Mouse (Mus musculus): Measurements from ENCODE around the gene Vmn1r79.
"Not testable (repeated sequence)": the region's sequence is repeated elsewhere in the genome, so short reads cannot be mapped to it uniquely, and the experiment has no call there.

Gene Vmn1r79

GRCm38 (mm10) chr7:12170979-12171378 lies at the start of gene Vmn1r79:
Gene Vmn1r79, plus strand, starts transcription at chr7:12171279.
- not testable (repeated sequence) for DNase-seq (ENCODE audit: low spot score in 2 of 2)

- no peak for DNase-seq (ENCODE audit: low spot score in 2 of 2)
Measured at GRCm38 (mm10) chr7:12149957-12150356, 21.1 kb upstream of the Vmn1r79 start, which contains the start of gene Vmn1r78. Gene Vmn1r78, plus strand, starts transcription at chr7:12150257.

DNA sequence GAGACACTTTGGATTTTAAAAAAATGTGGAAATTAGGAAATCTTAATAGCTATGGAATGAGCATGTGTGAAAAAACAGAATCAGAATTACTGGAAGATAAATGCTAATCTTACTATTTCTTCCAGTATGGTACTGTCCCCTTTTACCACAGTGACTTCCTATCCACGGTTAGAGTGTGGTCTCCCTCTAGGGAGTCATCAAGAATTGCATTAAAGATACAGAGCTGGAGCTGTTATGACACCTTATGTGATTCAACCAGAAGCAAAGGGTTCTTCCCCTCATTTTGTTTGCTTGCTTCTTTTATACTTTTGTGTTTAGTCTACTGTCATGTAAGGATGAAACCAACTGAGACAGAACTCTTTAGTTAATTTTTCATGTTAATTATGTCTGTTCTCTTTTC lies 14.6 kb upstream of the Vmn1r79 start:
- DNase-seq (ENCODE audit: low spot score in 2 of 2): not testable (repeated sequence)

DNA sequence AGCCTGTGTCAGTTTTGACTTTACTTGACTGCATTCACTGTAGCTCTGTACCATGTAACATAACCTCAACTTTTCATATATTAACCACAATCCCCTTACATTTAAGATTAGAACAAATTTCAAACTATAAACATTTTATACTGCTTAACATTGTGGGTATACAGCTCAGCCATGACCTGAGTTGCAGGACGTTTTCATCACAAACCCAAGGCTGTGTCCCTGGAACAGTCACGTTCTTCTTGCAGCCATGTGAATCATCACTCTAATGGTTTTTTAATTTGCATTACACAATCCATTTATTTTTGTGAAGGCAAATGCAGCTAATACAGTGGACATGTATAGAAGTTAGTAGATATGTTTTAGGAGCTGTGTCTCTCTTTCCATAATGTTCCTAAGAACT lies 1.8 kb downstream of the Vmn1r79 start:
- DNase-seq (ENCODE audit: low spot score in 2 of 2): not testable (repeated sequence)

DNA sequence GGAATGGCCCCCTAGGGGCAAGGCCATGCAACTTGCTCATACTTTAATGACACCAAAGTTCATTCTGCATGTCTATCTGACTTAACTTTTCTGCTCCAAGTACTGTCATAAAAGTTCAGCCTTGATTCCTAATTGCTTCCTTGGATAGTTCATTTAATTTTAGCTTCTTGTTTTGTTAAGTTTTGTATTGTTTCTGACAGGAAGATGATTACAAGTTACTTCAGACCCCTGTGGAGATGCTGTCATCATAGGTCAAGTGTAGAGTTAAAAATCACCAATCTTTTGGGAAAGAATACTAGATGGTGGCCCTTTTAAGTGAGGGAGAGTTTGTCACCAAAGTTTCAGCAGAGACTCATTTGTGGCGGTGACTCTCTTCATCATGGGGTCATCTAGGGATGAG lies 17.9 kb downstream of the Vmn1r79 start, which contains the start of gene Vmn1r80:
Gene Vmn1r80 (plus strand): TSS at position 301 of the 400 bp plus-strand sequence.
- DNase-seq (ENCODE audit: low spot score in 2 of 2): no peak

DNA sequence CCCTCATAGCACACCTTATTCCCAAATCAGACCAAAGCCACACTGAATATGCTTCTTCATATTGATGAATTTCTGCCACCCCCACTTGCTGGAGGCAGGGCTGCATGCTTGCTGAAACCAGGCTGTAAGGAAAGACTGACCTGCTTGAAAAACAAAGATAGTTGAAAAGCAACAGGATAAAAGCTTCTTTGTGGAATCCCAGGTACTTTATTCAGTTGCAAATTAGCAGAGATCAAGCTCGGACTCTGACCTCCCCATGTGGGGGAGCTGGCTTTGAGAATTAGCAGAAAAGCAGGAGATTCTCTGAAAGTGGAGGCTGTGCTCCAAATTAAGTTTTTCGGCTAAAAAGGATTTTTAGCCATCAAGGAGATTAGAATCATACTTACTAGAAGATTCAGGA lies 33.1 kb downstream of the Vmn1r79 start:
- no peak for DNase-seq (ENCODE audit: low spot score in 2 of 2)

Measured in frontal cortex, postnatal 10 days (tissue).